Mouse (Mus musculus): Measurements from ENCODE around the gene Rtn3. TPM values are rescaled to one million over a fixed set of nuclear protein-coding genes. Genes with fewer than 3 reads are reported as not detected.

Gene Rtn3
- polyA plus RNA-seq (2015; fragmentation: Nextera tagmentation; extraction: Ambion mirVana): 588 and 670 TPM in 2 replicates

DNA sequence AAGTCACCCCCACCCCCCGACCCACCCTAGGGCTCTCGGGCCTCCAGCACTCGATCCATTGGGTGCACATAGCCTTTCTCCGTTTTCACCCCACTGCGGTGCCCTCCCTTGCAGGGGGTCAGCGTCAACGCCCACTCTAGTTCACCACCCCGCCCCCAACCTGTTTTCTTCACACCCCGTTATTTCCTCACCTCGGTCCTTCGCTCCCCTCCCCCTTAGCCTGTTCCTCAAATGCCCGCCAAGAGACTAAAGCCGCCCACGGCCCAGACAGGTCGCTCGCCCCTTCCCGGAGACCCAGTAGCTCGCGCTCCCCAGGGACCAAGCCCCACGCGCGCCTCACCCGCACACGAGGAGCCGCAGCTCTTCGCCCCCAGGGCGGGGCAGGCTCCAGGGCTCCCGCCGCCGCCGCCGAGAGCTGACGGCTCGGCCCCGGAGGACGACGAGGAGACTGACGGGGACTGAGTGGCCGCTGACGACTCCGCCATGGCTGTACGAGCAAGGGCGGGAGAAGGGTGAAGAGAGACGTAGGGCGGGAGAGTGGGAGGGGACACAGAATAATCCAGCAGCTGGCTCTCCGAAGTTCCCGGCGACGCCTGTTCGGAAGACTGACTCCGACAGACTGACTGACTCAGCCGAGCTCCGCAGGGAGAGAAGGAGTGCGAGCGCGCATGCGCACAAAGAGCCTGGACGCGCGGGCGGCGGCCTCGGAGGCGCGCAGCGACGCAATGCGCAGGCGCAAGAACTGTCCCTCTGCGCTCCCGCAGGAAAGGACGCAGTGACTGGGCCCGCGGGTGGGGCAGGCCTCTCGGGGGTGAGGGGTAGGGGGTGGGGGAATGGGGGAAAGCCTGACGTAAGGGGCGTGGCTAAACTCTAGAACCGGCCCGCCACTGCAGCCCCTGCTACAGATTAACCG is at the start of gene Rtn3:
Rtn3 (minus strand) TSS at position 683 of the 913 bp plus-strand sequence.
- no peaks in the 10 kb centered on the region for H3K9me3 ChIP-seq (replicated peaks)
- no peaks in the 10 kb centered on the region for H3K27me3 ChIP-seq (replicated peaks)
- peak; percentile 92 for ATAC-seq (ENCODE audit: low FRiP score)
- peak within 1 kb of the TSS; percentile 79 for H3K4me3 ChIP-seq (replicated peaks)
- peaks cover 39% of the 10 kb centered on the region for H3K4me1 ChIP-seq
- peak within 1 kb of the TSS; percentile 99 for H3K27ac ChIP-seq (replicated peaks)
- no peaks in the 10 kb centered on the region for H3K36me3 ChIP-seq
- under 1% methylated on average over 79 of the region's 80 CpGs for WGBS
- H3K9ac ChIP-seq (replicated peaks): peak within 1 kb of the TSS; percentile 93
- peak within 1 kb of the TSS; percentile 56 for H3K4me2 ChIP-seq

DNA sequence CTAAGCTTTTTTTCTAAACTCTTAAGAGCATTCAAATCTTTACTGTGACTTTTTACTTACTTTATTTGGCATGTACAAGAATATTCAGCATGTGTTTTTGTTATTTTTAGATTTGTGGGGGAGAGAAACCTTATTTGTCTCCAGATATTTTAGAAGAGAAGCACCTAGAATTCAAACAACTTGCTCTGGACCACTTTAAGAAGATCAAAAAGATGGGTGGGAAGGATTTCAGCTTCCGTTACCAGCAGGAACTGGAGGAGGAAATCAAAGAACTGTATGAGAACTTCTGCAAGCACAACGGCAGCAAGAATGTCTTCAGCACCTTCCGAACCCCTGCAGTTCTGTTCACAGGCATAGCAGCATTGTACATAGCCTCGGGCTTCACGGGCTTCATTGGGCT is 48.8 kb upstream of the Rtn3 start:
- H3K27me3 ChIP-seq (replicated peaks): no peaks in the 10 kb centered on the region
- peaks cover 34% of the 10 kb centered on the region for H3K36me3 ChIP-seq
- H3K4me2 ChIP-seq: no peak overlapping the region
- H3K27ac ChIP-seq (replicated peaks): no peak overlapping the region
- 87% methylated on average over 5 of the region's 5 CpGs for WGBS
- no peak overlapping the region for H3K4me3 ChIP-seq (replicated peaks)
- no peak for ATAC-seq (ENCODE audit: low FRiP score)
- H3K9ac ChIP-seq (replicated peaks): no peak overlapping the region
- peaks cover 11% of the 10 kb centered on the region for H3K4me1 ChIP-seq
- H3K9me3 ChIP-seq (replicated peaks): no peaks in the 10 kb centered on the region

DNA sequence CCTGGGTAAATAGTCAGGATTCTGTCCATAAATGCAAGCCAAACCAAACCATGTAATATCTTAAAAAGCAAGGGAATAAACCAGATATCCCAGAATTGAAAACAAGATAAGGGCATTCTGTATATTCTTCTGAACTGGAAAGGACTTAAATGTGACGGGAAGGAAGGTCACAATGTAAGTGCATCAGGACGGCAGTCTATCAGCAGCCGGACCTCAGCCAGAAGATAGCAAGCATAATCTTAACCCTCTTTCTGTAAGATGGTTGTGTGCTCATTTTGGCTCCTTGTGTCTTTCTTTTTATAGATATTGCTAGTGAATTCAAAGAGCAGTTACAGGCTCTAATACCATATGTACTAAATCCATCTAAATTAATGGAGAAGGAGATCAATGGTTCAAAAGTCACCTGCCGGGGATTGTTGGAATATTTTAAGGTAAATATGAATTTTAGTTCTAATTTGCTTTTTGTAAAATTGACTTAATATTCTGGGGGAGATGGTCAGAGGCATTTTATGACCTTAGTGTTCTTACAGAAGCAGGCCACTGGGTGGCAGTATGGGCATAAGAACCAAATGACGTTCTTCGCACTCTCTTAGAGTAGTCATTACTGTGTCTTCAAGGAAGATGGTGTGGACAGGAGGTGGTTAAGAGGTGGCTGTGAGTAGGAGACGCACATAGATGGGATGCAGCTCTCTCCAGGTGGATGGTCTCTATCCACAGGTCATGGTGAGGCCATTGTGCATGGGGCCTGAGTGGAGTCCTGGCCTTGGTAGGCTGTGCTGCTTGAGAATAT is 45.8 kb upstream of the Rtn3 start:
- Histone ChIP-seq H3K4me2 (no peak overlapping the region), H3K9ac (replicated peaks) (no peak overlapping the region), H3K27me3 (replicated peaks) (no peaks in the 10 kb centered on the region), H3K4me3 (replicated peaks) (no peak overlapping the region), H3K36me3 (peaks cover 43% of the 10 kb centered on the region), H3K4me1 (peaks cover 5% of the 10 kb centered on the region), H3K27ac (replicated peaks) (no peak overlapping the region), H3K9me3 (replicated peaks) (no peaks in the 10 kb centered on the region)
- WGBS: 56% methylated on average over 7 of the region's 7 CpGs
- peak; percentile 85; the same call in 1 of the 2 replicates for ATAC-seq (ENCODE audit: low FRiP score)

DNA sequence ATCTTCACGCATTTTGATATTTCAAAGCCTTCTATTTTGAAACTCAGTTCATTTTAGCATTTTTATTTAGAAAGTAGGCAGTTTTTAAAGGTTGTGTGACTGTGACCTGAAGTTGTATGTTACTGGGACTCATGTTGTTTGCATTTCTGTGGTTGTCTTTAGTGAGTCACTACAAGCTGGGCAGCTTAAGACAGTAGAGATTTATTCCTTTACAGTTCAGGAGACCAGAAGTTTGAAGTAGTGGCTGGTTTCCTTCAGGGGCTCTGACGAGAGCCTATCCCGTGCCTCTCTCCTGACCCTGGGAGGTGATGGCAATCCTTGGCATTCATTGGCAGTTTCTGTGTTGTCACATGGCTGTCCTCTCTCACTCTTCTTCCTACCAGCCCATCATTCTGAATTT is 41.8 kb upstream of the Rtn3 start:
- Histone ChIP-seq H3K27ac (replicated peaks) (no peak overlapping the region), H3K9me3 (replicated peaks) (no peaks in the 10 kb centered on the region), H3K36me3 (peaks cover 43% of the 10 kb centered on the region), H3K27me3 (replicated peaks) (no peaks in the 10 kb centered on the region), H3K4me3 (replicated peaks) (no peak overlapping the region), H3K4me1 (no peaks in the 10 kb centered on the region), H3K4me2 (no peak overlapping the region), H3K9ac (replicated peaks) (no peak overlapping the region)
- no peak for ATAC-seq (ENCODE audit: low FRiP score)
- 85% methylated on average over 3 of the region's 3 CpGs for WGBS

DNA sequence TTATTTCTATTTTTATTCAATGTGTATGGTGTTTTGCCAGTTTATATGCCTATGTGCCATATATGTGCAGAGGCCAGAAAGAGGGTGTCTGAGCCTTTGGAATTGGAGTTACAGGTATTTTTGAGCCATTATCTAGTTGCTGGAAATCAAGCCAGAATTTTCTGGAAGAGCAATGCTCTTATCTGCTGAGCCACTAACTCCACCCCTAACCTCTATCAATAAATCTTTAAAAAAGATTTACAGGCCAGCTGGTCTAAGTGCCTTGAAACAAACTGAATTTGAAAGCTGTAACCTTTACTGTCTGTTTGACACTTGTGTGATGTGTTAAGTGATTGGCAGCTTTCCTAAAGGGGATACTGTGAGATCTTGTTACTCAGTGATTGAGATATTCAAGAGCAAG is 40.7 kb upstream of the Rtn3 start:
- ATAC-seq (ENCODE audit: low FRiP score): no peak
- no peaks in the 10 kb centered on the region for H3K4me1 ChIP-seq
- peaks cover 52% of the 10 kb centered on the region for H3K36me3 ChIP-seq
- no peaks in the 10 kb centered on the region for H3K27me3 ChIP-seq (replicated peaks)
- H3K4me3 ChIP-seq (replicated peaks): no peak overlapping the region
- H3K9me3 ChIP-seq (replicated peaks): no peaks in the 10 kb centered on the region
- H3K9ac ChIP-seq (replicated peaks): no peak overlapping the region
- no peak overlapping the region for H3K4me2 ChIP-seq
- no peak overlapping the region for H3K27ac ChIP-seq (replicated peaks)

DNA sequence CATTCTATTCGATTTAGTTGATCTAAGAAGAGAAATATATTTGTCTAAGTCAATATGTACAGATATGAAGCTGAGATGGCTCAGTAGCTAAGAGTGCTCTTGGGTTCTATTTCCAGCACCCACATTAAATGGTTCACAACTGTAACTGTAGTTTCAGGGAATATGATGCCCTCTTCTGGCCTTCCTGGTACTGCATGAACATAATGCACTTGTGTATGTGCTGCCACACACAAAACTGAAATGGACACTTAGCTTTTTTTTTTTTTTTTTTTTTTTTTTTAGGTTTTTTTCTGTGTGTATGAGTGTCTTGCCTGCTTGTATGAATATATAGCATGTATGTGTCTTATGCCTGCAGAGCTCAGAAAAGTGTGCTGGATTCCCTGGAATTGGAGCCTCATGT is 40.2 kb upstream of the Rtn3 start:
- WGBS: 96% methylated on average over 1 of the region's 1 CpGs
- Histone ChIP-seq H3K9me3 (replicated peaks) (no peaks in the 10 kb centered on the region), H3K4me1 (no peaks in the 10 kb centered on the region), H3K27me3 (replicated peaks) (no peaks in the 10 kb centered on the region), H3K27ac (replicated peaks) (no peak overlapping the region), H3K9ac (replicated peaks) (no peak overlapping the region), H3K4me3 (replicated peaks) (no peak overlapping the region), H3K36me3 (peaks cover 52% of the 10 kb centered on the region), H3K4me2 (no peak overlapping the region)
- ATAC-seq (ENCODE audit: low FRiP score): no peak

DNA sequence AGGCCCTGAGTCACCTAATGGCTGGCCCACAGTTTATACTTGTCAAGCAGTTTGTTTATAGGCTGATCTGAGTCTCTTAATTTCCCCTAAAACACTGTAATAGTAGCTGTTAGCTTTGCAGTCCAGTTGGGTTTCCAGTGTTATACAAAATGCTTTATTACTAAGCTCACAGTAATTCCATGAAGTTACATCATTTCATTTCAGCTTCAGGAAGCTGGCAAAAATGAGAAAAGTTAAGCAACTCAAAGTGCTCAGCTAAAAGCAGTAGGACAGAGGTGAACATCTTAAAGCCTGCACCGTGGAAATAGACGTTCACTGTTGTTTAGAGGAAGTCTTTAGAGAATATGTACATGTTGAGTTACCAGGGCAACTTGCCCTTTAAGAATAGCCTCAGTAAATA is 39.8 kb upstream of the Rtn3 start:
- Histone ChIP-seq H3K9ac (replicated peaks) (no peak overlapping the region), H3K9me3 (replicated peaks) (no peaks in the 10 kb centered on the region), H3K4me1 (no peaks in the 10 kb centered on the region), H3K36me3 (peaks cover 53% of the 10 kb centered on the region), H3K27ac (replicated peaks) (no peak overlapping the region), H3K4me3 (replicated peaks) (no peak overlapping the region), H3K27me3 (replicated peaks) (no peaks in the 10 kb centered on the region), H3K4me2 (no peak overlapping the region)
- ATAC-seq (ENCODE audit: low FRiP score): no peak
- 95% methylated on average over 2 of the region's 2 CpGs for WGBS

DNA sequence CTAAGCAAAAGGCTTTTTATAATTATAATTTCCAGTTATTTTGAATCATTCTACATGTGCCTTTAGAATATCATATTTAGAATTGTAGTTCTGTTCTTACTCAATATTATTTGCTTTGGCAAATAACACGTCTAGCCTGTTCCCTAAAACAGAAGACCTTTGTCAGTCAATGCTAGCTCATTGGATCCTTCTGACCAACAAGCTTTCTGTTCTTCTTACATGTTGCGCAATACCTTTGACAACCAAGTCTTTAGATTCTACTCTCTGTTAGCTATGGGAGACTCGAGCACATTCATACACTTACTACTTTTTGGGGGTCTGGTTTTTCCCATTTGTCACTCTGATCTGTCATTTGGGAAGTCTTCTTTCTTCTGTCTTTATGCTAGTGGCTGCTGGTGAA is 38.5 kb upstream of the Rtn3 start:
- H3K27ac ChIP-seq (replicated peaks): no peak overlapping the region
- no peak overlapping the region for H3K4me3 ChIP-seq (replicated peaks)
- H3K9ac ChIP-seq (replicated peaks): no peak overlapping the region
- no peaks in the 10 kb centered on the region for H3K9me3 ChIP-seq (replicated peaks)
- H3K27me3 ChIP-seq (replicated peaks): no peaks in the 10 kb centered on the region
- 95% methylated on average over 3 of the region's 3 CpGs for WGBS
- H3K4me1 ChIP-seq: no peaks in the 10 kb centered on the region
- peaks cover 56% of the 10 kb centered on the region for H3K36me3 ChIP-seq
- ATAC-seq (ENCODE audit: low FRiP score): no peak
- no peak overlapping the region for H3K4me2 ChIP-seq

DNA sequence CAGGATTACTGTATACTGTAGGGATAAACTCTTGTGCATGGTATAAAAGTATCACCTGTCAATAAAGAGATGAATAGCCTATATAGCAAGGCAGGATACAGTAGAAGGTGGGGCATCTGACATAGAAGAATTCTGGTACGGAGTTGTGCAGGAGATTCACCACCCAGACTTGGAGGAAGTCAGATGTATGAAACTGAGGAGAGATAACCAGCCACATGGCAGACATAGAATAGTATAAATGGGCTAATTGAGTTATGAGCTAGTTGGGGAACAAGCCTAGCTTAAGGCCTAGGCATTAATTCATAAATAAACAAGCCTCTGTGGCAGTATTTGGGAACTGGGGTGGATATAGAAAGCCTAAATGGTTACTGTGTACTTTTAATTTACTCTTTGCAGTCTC is 33.4 kb upstream of the Rtn3 start:
- Histone ChIP-seq H3K9me3 (replicated peaks) (no peaks in the 10 kb centered on the region), H3K9ac (replicated peaks) (no peak overlapping the region), H3K4me2 (no peak overlapping the region), H3K27ac (replicated peaks) (no peak overlapping the region), H3K36me3 (peaks cover 25% of the 10 kb centered on the region), H3K4me3 (replicated peaks) (no peak overlapping the region), H3K4me1 (no peaks in the 10 kb centered on the region), H3K27me3 (replicated peaks) (no peaks in the 10 kb centered on the region)
- no peak for ATAC-seq (ENCODE audit: low FRiP score)
- WGBS: 97% methylated on average over 1 of the region's 1 CpGs

DNA sequence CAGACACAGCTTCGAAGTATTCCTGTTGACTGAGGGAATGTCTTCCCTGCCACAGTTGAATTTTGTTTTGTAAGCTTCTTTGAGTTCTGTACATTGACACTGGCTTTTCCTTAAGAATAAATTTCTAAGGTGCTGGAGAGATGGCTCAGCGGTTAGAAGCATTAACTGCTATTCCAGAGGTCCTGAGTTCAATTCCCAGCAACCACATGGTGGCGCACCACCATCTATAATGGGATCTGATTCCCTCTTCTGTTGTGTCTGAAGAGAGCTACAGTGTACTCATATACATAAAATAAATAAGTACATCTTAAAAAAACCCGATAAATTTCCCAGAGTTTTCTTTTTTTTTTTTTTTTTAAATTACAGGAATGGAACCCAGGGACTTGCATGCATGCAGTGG is 24.9 kb upstream of the Rtn3 start:
- Histone ChIP-seq H3K27ac (replicated peaks) (no peak overlapping the region), H3K4me1 (0 out of 2 replicates have a peak, but pooled peaks cover 5% of the 10 kb centered on the region), H3K4me2 (no peak overlapping the region), H3K27me3 (replicated peaks) (no peaks in the 10 kb centered on the region), H3K4me3 (replicated peaks) (no peak overlapping the region), H3K36me3 (peaks cover 19% of the 10 kb centered on the region), H3K9me3 (replicated peaks) (no peaks in the 10 kb centered on the region), H3K9ac (replicated peaks) (no peak overlapping the region)
- no peak for ATAC-seq (ENCODE audit: low FRiP score)
- 73% methylated on average over 4 of the region's 4 CpGs for WGBS

DNA sequence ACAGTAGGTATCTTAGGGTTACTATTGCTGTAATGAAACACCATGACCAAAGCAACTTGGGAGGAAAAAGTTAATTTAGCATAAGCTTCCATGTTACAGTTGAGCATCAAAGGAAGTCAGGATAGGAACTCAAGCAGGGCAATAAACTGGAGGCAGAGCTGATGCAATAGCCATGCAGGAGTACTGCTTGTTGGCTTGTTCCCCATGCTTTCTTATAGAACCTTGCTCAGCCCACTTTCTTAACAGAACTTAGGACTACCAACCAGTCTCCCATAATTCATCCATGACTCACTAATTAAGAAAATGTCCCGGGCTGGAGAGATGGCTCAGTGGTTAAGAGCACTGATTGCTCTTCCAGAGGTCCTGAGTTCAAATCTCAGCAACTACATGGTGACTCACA is 23.2 kb upstream of the Rtn3 start:
- H3K27me3 ChIP-seq (replicated peaks): no peaks in the 10 kb centered on the region
- no peak overlapping the region for H3K4me2 ChIP-seq
- WGBS: 80% methylated on average over 1 of the region's 1 CpGs
- H3K9ac ChIP-seq (replicated peaks): no peak overlapping the region
- no peaks in the 10 kb centered on the region for H3K9me3 ChIP-seq (replicated peaks)
- H3K36me3 ChIP-seq: peaks cover 13% of the 10 kb centered on the region
- ATAC-seq (ENCODE audit: low FRiP score): no peak
- no peak overlapping the region for H3K4me3 ChIP-seq (replicated peaks)
- no peak overlapping the region for H3K27ac ChIP-seq (replicated peaks)
- H3K4me1 ChIP-seq: 0 out of 2 replicates have a peak, but pooled peaks cover 5% of the 10 kb centered on the region

DNA sequence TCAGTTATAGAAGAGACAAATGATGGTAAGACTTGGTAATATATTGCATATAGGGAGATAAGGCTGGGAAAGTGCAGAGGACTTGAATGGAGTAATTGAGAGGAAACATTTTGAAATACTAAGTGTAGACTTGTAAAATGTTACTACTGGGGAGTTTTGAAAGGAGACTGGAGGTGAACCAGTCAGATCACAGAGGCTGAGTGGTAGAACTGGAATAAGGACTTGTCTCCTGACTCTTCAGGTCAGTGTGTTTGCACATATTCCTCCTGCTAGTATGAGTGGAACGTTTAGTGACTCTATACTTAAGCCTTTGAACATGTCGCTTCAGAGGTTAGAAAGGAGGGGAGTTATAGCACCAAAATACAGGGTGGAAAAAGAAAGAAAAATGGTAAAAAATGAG is 19.4 kb upstream of the Rtn3 start:
- H3K27me3 ChIP-seq (replicated peaks): no peaks in the 10 kb centered on the region
- H3K4me2 ChIP-seq: no peak overlapping the region
- no peak for ATAC-seq (ENCODE audit: low FRiP score)
- H3K27ac ChIP-seq (replicated peaks): no peak overlapping the region
- H3K9ac ChIP-seq (replicated peaks): no peak overlapping the region
- no peaks in the 10 kb centered on the region for H3K9me3 ChIP-seq (replicated peaks)
- WGBS: 88% methylated on average over 2 of the region's 2 CpGs
- H3K4me3 ChIP-seq (replicated peaks): no peak overlapping the region
- 0 out of 2 replicates have a peak, but pooled peaks cover 8% of the 10 kb centered on the region for H3K4me1 ChIP-seq
- no peaks in the 10 kb centered on the region for H3K36me3 ChIP-seq

Measured in neural tube, embryonic 15.5 days (tissue).